Mouse (Mus musculus) Muller cell, postnatal 12 days (primary cell): ENCODE measurements at regions not wholly inside any gene's neighbourhood (a gene's known extent, or its start where the extent isn't known, plus 50 kb on each side); places are given as distances from the start of the nearest gene placed in this dataset.

Source experiments
- DNase-seq: peaks from one replicate; pipeline ENCODE4 v3.0.0-alpha.2; 2015; ENCODE audit errors: inconsistent ontology term

DNA sequence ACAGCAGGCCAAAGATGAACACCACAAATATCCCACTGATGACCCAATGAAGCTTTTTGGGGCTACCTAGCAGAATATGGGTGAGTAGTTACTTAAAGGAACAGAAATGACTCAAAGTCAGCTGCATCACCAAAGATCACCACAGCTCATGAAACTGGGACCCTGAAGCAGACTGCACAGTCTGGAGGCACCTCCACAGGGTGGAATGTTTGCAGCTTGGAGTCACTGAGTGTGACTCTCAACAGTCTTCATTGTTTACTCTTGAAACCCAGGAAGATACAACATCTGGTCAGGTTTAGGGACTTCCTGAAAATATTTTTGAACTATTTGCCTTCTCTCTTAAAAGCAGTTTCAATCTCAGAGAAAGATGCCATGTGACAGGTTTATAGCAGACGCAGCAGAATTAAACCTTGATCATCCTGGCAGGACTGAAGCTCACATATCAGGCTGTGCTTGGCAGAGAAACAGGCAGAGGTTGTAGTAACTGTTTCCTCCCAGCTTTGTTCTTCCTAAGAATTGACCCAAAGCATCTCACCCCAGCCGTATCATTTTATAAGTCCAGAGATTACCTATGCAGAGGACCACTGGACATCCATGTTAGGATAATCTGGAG, 944.1 kb upstream of the Adgrl4 start:
- no peak for DNase-seq

DNA sequence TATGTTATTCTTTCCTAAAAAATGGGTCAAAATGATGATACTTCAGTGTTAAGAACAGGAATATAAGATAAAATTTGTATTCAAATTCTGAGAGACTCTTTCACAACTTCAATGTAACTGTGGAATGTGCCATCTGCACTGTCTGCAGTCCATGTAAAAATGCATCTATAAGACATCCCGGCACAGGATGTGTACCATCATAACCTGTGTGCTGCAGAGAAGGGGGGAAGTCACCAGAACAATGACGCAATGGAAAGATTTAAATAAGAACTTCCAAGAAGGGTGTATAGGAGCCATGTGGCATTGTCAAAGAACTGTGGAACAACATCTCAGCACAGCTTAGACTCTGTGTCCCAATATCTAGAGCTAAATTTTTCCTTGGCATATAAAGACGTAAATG, 906.7 kb upstream of the Adgrl4 start:
- no peak for DNase-seq

GRCm38 (mm10) chr3:150543118-150543517, 894.6 kb upstream of the Adgrl4 start:
- no peak for DNase-seq

DNA sequence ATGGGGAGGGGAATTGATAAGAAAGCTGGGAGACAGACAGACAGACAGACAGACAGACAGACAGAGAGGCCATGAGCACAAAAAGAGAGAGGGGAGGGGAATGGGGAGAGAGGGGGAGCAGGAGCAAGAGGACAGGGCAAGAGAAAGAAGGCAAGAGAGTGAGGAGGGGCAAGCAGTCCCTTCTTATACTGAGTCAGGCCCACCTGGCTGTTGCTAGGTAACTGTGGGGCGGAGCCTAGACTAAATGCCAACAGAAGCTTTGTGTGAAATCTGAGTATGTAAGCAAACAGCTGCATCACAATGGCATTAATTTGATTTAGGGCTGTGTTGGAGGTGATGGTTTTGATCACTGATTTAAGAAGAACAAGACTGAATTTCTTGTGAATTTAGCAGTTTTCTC, 849.2 kb upstream of the Adgrl4 start:
- no peak for DNase-seq

DNA sequence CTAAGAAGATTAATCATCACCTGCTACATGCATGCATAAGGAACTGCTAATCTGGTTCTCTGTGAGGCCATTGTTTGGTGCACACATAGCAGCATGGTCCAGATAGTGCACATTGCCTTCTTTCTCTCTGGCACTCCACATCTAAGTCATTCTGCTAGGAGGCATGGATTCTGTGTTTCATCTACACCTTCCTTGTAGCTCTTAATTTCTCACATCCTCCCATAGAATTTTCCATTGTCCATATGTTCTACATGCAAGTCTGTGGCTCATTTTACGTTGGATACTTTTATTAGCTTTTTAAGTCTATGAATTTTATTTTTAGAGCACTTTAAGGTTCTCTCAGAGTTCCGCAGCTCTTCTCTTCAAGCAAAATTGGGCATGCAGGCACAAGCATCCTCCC, 846.7 kb upstream of the Adgrl4 start:
- DNase-seq: no peak

DNA sequence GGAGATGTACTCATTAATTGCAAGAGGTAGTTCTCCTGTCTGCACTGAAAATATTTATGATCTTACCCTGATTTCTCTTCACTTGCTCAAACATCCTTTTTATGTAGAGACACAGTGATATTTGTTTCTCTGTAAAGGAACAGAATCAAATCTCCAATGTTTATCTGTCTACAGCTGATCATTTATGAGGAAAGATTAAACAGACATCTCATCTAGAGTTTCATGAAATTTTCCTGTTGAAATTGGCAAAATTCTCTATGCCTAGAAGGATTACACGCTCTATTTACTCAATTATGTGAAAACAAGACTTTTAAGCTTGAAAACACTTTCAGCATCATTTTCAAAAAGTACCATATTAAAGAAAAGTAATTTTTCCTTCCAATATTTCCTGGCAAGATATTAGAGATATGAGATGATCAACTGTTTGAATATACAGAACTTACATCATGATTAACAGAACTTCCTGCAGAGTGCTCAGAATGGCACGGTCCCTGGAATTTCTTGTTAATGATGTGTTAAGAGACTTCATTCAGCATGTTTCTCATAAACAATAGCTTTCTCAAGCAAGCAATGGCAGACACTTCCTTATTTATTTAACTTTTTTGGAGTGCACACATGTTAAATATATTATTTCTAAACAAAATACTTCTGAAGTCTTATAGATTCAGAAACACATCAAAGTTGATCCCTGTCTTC, 834.1 kb upstream of the Adgrl4 start:
- peak; percentile 60 for DNase-seq

GRCm38 (mm10) chr3:150610681-150611101, 827.0 kb upstream of the Adgrl4 start:
- DNase-seq: peak; percentile 90

DNA sequence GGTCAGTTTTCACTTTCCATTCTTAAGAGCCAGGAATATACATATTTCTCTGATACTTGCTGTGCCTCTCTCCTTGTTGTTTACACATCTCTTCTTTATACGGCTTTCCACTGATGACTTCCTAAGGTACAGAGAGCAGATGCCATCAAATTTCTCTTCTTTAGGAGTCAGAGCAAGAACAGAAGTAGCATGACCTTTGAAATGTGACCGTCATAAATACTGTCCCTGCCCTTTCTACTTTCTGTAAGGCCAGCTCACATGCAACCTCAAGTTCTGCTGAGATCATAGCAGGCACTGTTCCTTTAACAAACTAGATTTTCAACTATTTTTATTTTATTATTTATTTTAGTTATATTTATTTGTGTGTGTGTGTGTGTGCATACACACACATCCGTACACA, 800.1 kb upstream of the Adgrl4 start:
- DNase-seq: no peak

GRCm38 (mm10) chr3:150640004-150640676, 797.5 kb upstream of the Adgrl4 start:
- no peak for DNase-seq

DNA sequence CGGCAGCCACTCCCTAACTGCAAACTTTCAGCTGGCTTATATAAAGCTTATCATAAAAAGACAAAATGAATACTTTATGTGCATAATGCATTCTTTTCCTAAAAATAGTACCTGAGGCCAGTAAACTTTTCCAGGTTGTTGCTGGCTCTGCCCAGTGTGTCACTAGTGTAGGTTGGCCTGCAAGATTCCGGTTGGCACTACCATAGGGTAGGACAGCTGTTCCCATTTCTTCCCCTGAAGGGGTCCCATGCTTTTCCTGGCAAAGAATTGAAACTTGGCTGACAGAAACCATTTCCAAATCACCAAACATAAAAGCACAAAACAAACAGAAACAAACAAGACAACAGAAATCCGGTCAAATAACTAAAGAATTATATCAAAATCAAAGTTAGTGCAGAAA, 789.6 kb upstream of the Adgrl4 start:
- DNase-seq: no peak

- peak; percentile 32 for DNase-seq
These were observed 787.7 kb upstream of the Adgrl4 start for GRCm38 (mm10) chr3:150649783-150650565.

- peak; percentile 75 for DNase-seq
These were observed 741.9 kb upstream of the Adgrl4 start for GRCm38 (mm10) chr3:150695751-150696150.

DNA sequence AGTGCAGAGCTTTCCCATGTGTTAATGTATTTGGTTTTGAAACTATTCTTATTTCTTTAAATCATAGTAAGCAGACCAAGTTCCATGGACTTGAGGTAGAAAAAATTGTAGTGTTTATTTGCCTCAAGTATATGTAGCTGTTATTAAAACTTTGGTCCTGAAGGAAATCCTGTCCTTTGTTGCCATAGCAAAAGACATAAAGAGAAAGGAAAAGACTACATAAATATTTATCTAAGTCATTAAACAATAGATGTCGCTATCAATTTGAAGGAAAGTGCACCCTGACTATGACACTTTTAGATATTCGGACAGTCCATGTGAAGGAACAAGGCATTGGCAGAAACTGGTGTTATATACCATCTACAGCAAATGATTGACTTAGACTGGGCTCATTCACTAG, 737.7 kb upstream of the Adgrl4 start:
- DNase-seq: no peak
